Mouse (Mus musculus): ENCODE measurements around the gene Tmem192. TPM values are rescaled to one million over a fixed set of nuclear protein-coding genes. Genes with fewer than 3 reads are reported as not detected.
"Not testable (repeated sequence)": the region's sequence is repeated elsewhere in the genome, so short reads cannot be mapped to it uniquely, and the experiment has no call there.

Tmem192 gene
- total and polyA plus RNA-seq, 2 experiments: 5.3 to 28.8 TPM

GRCm38 (mm10) chr8:64962836-64963235 lies 15.9 kb downstream of the Tmem192 start:
- no peak overlapping the region for H3K4me3 ChIP-seq (ENCODE audit: insufficient read depth, low read depth, low read length)
- TF ChIP-seq POLR2A (IDR thresholded peaks at IDR 0.05; ENCODE audit: extremely low read depth, insufficient read depth, low read length) (no peak), CTCF (IDR thresholded peaks at IDR 0.05; ENCODE audit: low read depth, low read length) (no peak)

GRCm38 (mm10) chr8:64983150-64983897 lies 36.3 kb downstream of the Tmem192 start:
- TF ChIP-seq CTCF (IDR thresholded peaks at IDR 0.05; ENCODE audit: low read depth, low read length) (no peak), POLR2A (IDR thresholded peaks at IDR 0.05; ENCODE audit: extremely low read depth, insufficient read depth, low read length) (no peak)
- Histone ChIP-seq H3K4me3 (ENCODE audit: insufficient read depth, low read depth, low read length) (no peak overlapping the region), H3K36me3 (ENCODE audit: control insufficient read depth, insufficient read depth, low read length) (no peaks in the 10 kb centered on the region), H3K4me1 (ENCODE audit: control insufficient read depth, insufficient read depth, low read length) (no peaks in the 10 kb centered on the region), H3K27ac (replicated peaks; ENCODE audit: insufficient read depth, low read depth, low read length) (no peak overlapping the region), H3K27me3 (ENCODE audit: control insufficient read depth, insufficient read depth, low read length) (no peaks in the 10 kb centered on the region), H3K9ac (ENCODE audit: low read depth, low read length) (no peak overlapping the region), H3K79me2 (ENCODE audit: control insufficient read depth, insufficient read depth, low read length) (no peaks in the 10 kb centered on the region)
- no peak for DNase-seq (ENCODE audit: extremely low read depth, low read depth, low spot score)
- 71% methylated on average over 20 of the region's 20 CpGs for WGBS

More at GRCm38 (mm10) chr8:64962836-64963235, 15.9 kb downstream of the Tmem192 start:
- peak; percentile 6 for DNase-seq (ENCODE audit: extremely low read depth, low read depth, low spot score)
- Histone ChIP-seq H3K79me2 (ENCODE audit: control insufficient read depth, insufficient read depth, low read length) (no peaks in the 10 kb centered on the region), H3K27ac (replicated peaks; ENCODE audit: insufficient read depth, low read depth, low read length) (no peak overlapping the region), H3K4me1 (ENCODE audit: control insufficient read depth, insufficient read depth, low read length) (peaks cover 4% of the 10 kb centered on the region; the same call in 1 of the 2 replicates), H3K36me3 (ENCODE audit: control insufficient read depth, insufficient read depth, low read length) (peaks cover 20% of the 10 kb centered on the region), H3K27me3 (ENCODE audit: control insufficient read depth, insufficient read depth, low read length) (no peaks in the 10 kb centered on the region), H3K9ac (ENCODE audit: low read depth, low read length) (no peak overlapping the region)

GRCm38 (mm10) chr8:64987731-64988130 lies 40.7 kb downstream of the Tmem192 start, which contains the start of gene Trim75:
TSS of gene Trim75 (minus strand) at chr8:64987831.
- Histone ChIP-seq H3K4me3 (ENCODE audit: insufficient read depth, low read depth, low read length) (no peak within 1 kb of the TSS), H3K79me2 (ENCODE audit: control insufficient read depth, insufficient read depth, low read length) (no peaks in the 10 kb centered on the region), H3K27me3 (ENCODE audit: control insufficient read depth, insufficient read depth, low read length) (no peaks in the 10 kb centered on the region), H3K4me1 (ENCODE audit: control insufficient read depth, insufficient read depth, low read length) (no peaks in the 10 kb centered on the region), H3K9ac (ENCODE audit: low read depth, low read length) (no peak within 1 kb of the TSS), H3K36me3 (ENCODE audit: control insufficient read depth, insufficient read depth, low read length) (no peaks in the 10 kb centered on the region), H3K27ac (replicated peaks; ENCODE audit: insufficient read depth, low read depth, low read length) (no peak within 1 kb of the TSS)
- 84% methylated on average over 4 of the region's 4 CpGs for WGBS
- DNase-seq (ENCODE audit: extremely low read depth, low read depth, low spot score): no peak
- TF ChIP-seq POLR2A (IDR thresholded peaks at IDR 0.05; ENCODE audit: extremely low read depth, insufficient read depth, low read length) (no peak), CTCF (IDR thresholded peaks at IDR 0.05; ENCODE audit: low read depth, low read length) (no peak)

- Histone ChIP-seq H3K9ac (ENCODE audit: low read depth, low read length) (no peak overlapping the region), H3K4me3 (ENCODE audit: insufficient read depth, low read depth, low read length) (no peak overlapping the region), H3K27me3 (ENCODE audit: control insufficient read depth, insufficient read depth, low read length) (no peaks in the 10 kb centered on the region), H3K79me2 (ENCODE audit: control insufficient read depth, insufficient read depth, low read length) (no peaks in the 10 kb centered on the region), H3K27ac (replicated peaks; ENCODE audit: insufficient read depth, low read depth, low read length) (no peak overlapping the region), H3K4me1 (ENCODE audit: control insufficient read depth, insufficient read depth, low read length) (no peaks in the 10 kb centered on the region), H3K36me3 (ENCODE audit: control insufficient read depth, insufficient read depth, low read length) (no peaks in the 10 kb centered on the region)
- DNase-seq (ENCODE audit: extremely low read depth, low read depth, low spot score): no peak
- WGBS: 81% methylated on average over 4 of the region's 4 CpGs
- TF ChIP-seq POLR2A (IDR thresholded peaks at IDR 0.05; ENCODE audit: extremely low read depth, insufficient read depth, low read length) (no peak), CTCF (IDR thresholded peaks at IDR 0.05; ENCODE audit: low read depth, low read length) (no peak)
Measured at GRCm38 (mm10) chr8:64998806-64999365, 51.9 kb downstream of the Tmem192 start.

GRCm38 (mm10) chr8:65007616-65008015 lies 60.6 kb downstream of the Tmem192 start:
- H3K9ac ChIP-seq (ENCODE audit: low read depth, low read length); H3K79me2 ChIP-seq (ENCODE audit: control insufficient read depth, insufficient read depth, low read length); H3K27ac ChIP-seq (replicated peaks; ENCODE audit: insufficient read depth, low read depth, low read length); DNase-seq (ENCODE audit: extremely low read depth, low read depth, low spot score); H3K4me3 ChIP-seq (ENCODE audit: insufficient read depth, low read depth, low read length); H3K27me3 ChIP-seq (ENCODE audit: control insufficient read depth, insufficient read depth, low read length); H3K36me3 ChIP-seq (ENCODE audit: control insufficient read depth, insufficient read depth, low read length); H3K4me1 ChIP-seq (ENCODE audit: control insufficient read depth, insufficient read depth, low read length): not testable (repeated sequence)
- 79% methylated on average over 6 of the region's 6 CpGs for WGBS

GRCm38 (mm10) chr8:65018423-65018822 lies 71.4 kb downstream of the Tmem192 start, which contains the start of the genes Trim61 and Trim60:
TSS of gene Trim61 (minus strand) at chr8:65018523.
TSS of gene Trim60 (minus strand) at chr8:65018584.
- no peaks in the 10 kb centered on the region for H3K4me1 ChIP-seq (ENCODE audit: control insufficient read depth, insufficient read depth, low read length)
- H3K27me3 ChIP-seq (ENCODE audit: control insufficient read depth, insufficient read depth, low read length): no peaks in the 10 kb centered on the region
- no peak for TF ChIP-seq POLR2A (IDR thresholded peaks at IDR 0.05; ENCODE audit: extremely low read depth, insufficient read depth, low read length)
- TF ChIP-seq CTCF (IDR thresholded peaks at IDR 0.05; ENCODE audit: low read depth, low read length): no peak
- DNase-seq (ENCODE audit: extremely low read depth, low read depth, low spot score): no peak
- WGBS: 91% methylated on average over 8 of the region's 8 CpGs
- no peak within 1 kb of the TSS for H3K4me3 ChIP-seq (ENCODE audit: insufficient read depth, low read depth, low read length)
- no peaks in the 10 kb centered on the region for H3K79me2 ChIP-seq (ENCODE audit: control insufficient read depth, insufficient read depth, low read length)
- H3K9ac ChIP-seq (ENCODE audit: low read depth, low read length): no peak within 1 kb of the TSS
- no peak within 1 kb of the TSS for H3K27ac ChIP-seq (replicated peaks; ENCODE audit: insufficient read depth, low read depth, low read length)
- no peaks in the 10 kb centered on the region for H3K36me3 ChIP-seq (ENCODE audit: control insufficient read depth, insufficient read depth, low read length)

Other genes with a start within 250 kb of the Tmem192 start
- 262 and 352 TPM in 2 replicates for gene Msmo1, start 213.4 kb upstream of the Tmem192 start, total RNA-seq (2014; rRNA removed)
- 84.3 and 87.0 TPM in 2 replicates for gene Msmo1, start 213.4 kb upstream of the Tmem192 start, polyA plus RNA-seq (2012; rRNA removed)
- gene Klhl2, start 97.2 kb upstream of the Tmem192 start, total RNA-seq (2014; rRNA removed): 26.5 and 31.0 TPM in 2 replicates
- gene Klhl2, start 97.2 kb upstream of the Tmem192 start, polyA plus RNA-seq (2012; rRNA removed): 10.1 and 11.4 TPM in 2 replicates
- not detected in 2 replicates for gene Trim75, start 40.6 kb downstream of the Tmem192 start, total RNA-seq (2014; rRNA removed)
- not detected in 2 replicates for gene Trim75, start 40.6 kb downstream of the Tmem192 start, polyA plus RNA-seq (2012; rRNA removed)
- gene Trim61, start 71.3 kb downstream of the Tmem192 start, total RNA-seq (2014; rRNA removed): not detected in 2 replicates
- gene Trim61, start 71.3 kb downstream of the Tmem192 start, polyA plus RNA-seq (2012; rRNA removed): not detected in 2 replicates
- gene Trim60, start 71.4 kb downstream of the Tmem192 start, total RNA-seq (2014; rRNA removed): not detected in 2 replicates
- gene Trim60, start 71.4 kb downstream of the Tmem192 start, polyA plus RNA-seq (2012; rRNA removed): not detected in 2 replicates
- not detected in 2 replicates for gene Apela, start 90.2 kb downstream of the Tmem192 start, total RNA-seq (2014; rRNA removed)
- gene Apela, start 90.2 kb downstream of the Tmem192 start, polyA plus RNA-seq (2012; rRNA removed): not detected in 2 replicates
- gene Gm10663, start 127.8 kb downstream of the Tmem192 start, total RNA-seq (2014; rRNA removed): not detected in 2 replicates
- not detected in 2 replicates for gene Gm10663, start 127.8 kb downstream of the Tmem192 start, polyA plus RNA-seq (2012; rRNA removed)
- gene BC030870, start 182.4 kb downstream of the Tmem192 start, total RNA-seq (2014; rRNA removed): not detected in 2 replicates
- gene BC030870, start 182.4 kb downstream of the Tmem192 start, polyA plus RNA-seq (2012; rRNA removed): not detected in 2 replicates